Mouse (Mus musculus) lung, embryonic 16.5 days (tissue): ENCODE results near the gene Zdhhc24. TPM values are rescaled to one million over a fixed set of nuclear protein-coding genes. Genes with fewer than 3 reads are reported as not detected.

Experiments used
- ATAC-seq: fragments of 200-750 bp; cut with Nextera tagmentation; 2 replicates; pipeline ENCODE4 v1.8.0; 2017; ENCODE audit warnings: low read depth, mild to moderate bottlenecking, moderate library complexity
- H3K27ac ChIP-seq: fragments of 300-500 bp; sonication (generic); 2 replicates; pipeline ENCODE4 v1.5.1; 2014; ENCODE audit warnings: mild to moderate bottlenecking, control low read depth, low read length
- H3K27me3 ChIP-seq: fragments of 300-500 bp; sonication (generic); 2 replicates; pipeline ENCODE4 v1.6.1; 2014; ENCODE audit warnings: low read depth, low read length, mixed read lengths; ENCODE audit not compliant: control insufficient read depth, insufficient read depth
- H3K36me3 ChIP-seq: fragments of 300-500 bp; sonication (generic); 2 replicates; pipeline ENCODE4 v1.6.1; 2014; ENCODE audit warnings: low read length; ENCODE audit not compliant: control insufficient read depth, insufficient read depth
- H3K4me1 ChIP-seq: fragments of 300-500 bp; sonication (generic); replicated peaks from 2 replicates; pipeline ENCODE4 v1.6.1; 2014; ENCODE audit warnings: low read length, mixed read lengths; ENCODE audit not compliant: control insufficient read depth, insufficient read depth
- H3K4me2 ChIP-seq: fragments of 300-500 bp; sonication (generic); 2 replicates; pipeline ENCODE4 v1.6.1; 2014; ENCODE audit warnings: low read depth, low read length, control low read depth
- H3K4me3 ChIP-seq: fragments of 300-500 bp; sonication (generic); 2 replicates; pipeline ENCODE4 v1.5.1; 2014; ENCODE audit warnings: mild to moderate bottlenecking, low read length, control low read depth
- H3K9ac ChIP-seq: fragments of 300-500 bp; sonication (generic); 2 replicates; pipeline ENCODE4 v1.6.1; 2014; ENCODE audit warnings: low read length, control low read depth
- H3K9me3 ChIP-seq: fragments of 300-500 bp; sonication (generic); 2 replicates; pipeline ENCODE4 v1.6.1; 2016; ENCODE audit warnings: low read length; ENCODE audit not compliant: control insufficient read depth
- WGBS: fragments of 180-500 bp; shearing (Covaris S2); extraction: QIAGEN DNeasy Blood & Tissue Kit; methylation state at CpG from one replicate; pipeline ENCODE4 v1.1.7; 2014; 5-methylcytosine and 5-hydroxymethylcytosine counted together
- polyA plus RNA-seq: library from polyadenylated mRNA; unstranded; fragments of >200 nt; fragmentation: Nextera tagmentation; extraction: Ambion mirVana; gene quantifications from 2 replicates; pipeline ENCODE4 v1.2.1, GENCODE M21; 2015

Zdhhc24 gene
- polyA plus RNA-seq: 8.3 and 9.4 TPM in 2 replicates

GRCm38 (mm10) chr19:4878405-4879323, at the start of gene Zdhhc24:
TSS of gene Zdhhc24 (plus strand) at chr19:4878668.
- 1% methylated on average over 40 of the region's 52 CpGs for WGBS
- H3K9ac ChIP-seq: peak within 1 kb of the TSS; percentile 86
- ATAC-seq: peak; percentile 99

GRCm38 (mm10) chr19:4829156-4829555, 49.3 kb upstream of the Zdhhc24 start:
- no peak overlapping the region for H3K27ac ChIP-seq
- H3K27me3 ChIP-seq: no peaks in the 10 kb centered on the region
- H3K9ac ChIP-seq: no peak overlapping the region
- H3K4me3 ChIP-seq: no peak overlapping the region
- 55% methylated on average over 7 of the region's 7 CpGs for WGBS
- H3K36me3 ChIP-seq: peaks cover 6% of the 10 kb centered on the region; the same call in 1 of the 2 replicates
- ATAC-seq: no peak
- H3K4me2 ChIP-seq: no peak overlapping the region
- H3K9me3 ChIP-seq: no peaks in the 10 kb centered on the region
- H3K4me1 ChIP-seq: no peaks in the 10 kb centered on the region

More at GRCm38 (mm10) chr19:4878405-4879323, at the start of gene Zdhhc24:
- H3K27ac ChIP-seq: peak within 1 kb of the TSS; percentile 31; the same call in 1 of the 2 replicates
- H3K4me2 ChIP-seq: peak within 1 kb of the TSS; percentile 97
- peaks cover 11% of the 10 kb centered on the region for H3K4me1 ChIP-seq
- peak within 1 kb of the TSS; percentile 79 for H3K4me3 ChIP-seq
- no peaks in the 10 kb centered on the region for H3K9me3 ChIP-seq
- no peaks in the 10 kb centered on the region for H3K36me3 ChIP-seq
- no peaks in the 10 kb centered on the region; the same call in 1 of the 2 replicates for H3K27me3 ChIP-seq

GRCm38 (mm10) chr19:4833977-4834376, 44.5 kb upstream of the Zdhhc24 start:
- no peak for ATAC-seq
- Histone ChIP-seq H3K4me1 (peaks cover 8% of the 10 kb centered on the region), H3K4me2 (no peak overlapping the region), H3K4me3 (no peak overlapping the region), H3K36me3 (peaks cover 3% of the 10 kb centered on the region; the same call in 1 of the 2 replicates), H3K27ac (no peak overlapping the region), H3K27me3 (no peaks in the 10 kb centered on the region), H3K9ac (no peak overlapping the region), H3K9me3 (no peaks in the 10 kb centered on the region)
- WGBS: 79% methylated on average over 8 of the region's 8 CpGs

- no peak overlapping the region for H3K4me2 ChIP-seq
- H3K36me3 ChIP-seq: peaks cover 3% of the 10 kb centered on the region; the same call in 1 of the 2 replicates
- H3K9ac ChIP-seq: no peak overlapping the region
- no peaks in the 10 kb centered on the region for H3K9me3 ChIP-seq
- no peak overlapping the region for H3K27ac ChIP-seq
- 67% methylated on average over 2 of the region's 2 CpGs for WGBS
- no peak overlapping the region for H3K4me3 ChIP-seq
- no peak for ATAC-seq
- peaks cover 12% of the 10 kb centered on the region for H3K27me3 ChIP-seq
- H3K4me1 ChIP-seq: peaks cover 14% of the 10 kb centered on the region
Measured at GRCm38 (mm10) chr19:4836096-4836495, 42.4 kb upstream of the Zdhhc24 start.

- ATAC-seq: no peak
- H3K36me3 ChIP-seq: peaks cover 3% of the 10 kb centered on the region; the same call in 1 of the 2 replicates
- H3K4me2 ChIP-seq: no peak overlapping the region
- H3K4me3 ChIP-seq: no peak overlapping the region
- H3K4me1 ChIP-seq: peaks cover 14% of the 10 kb centered on the region
- H3K27me3 ChIP-seq: peaks cover 12% of the 10 kb centered on the region
- H3K9me3 ChIP-seq: no peaks in the 10 kb centered on the region
- 91% methylated on average over 6 of the region's 6 CpGs for WGBS
- no peak overlapping the region for H3K27ac ChIP-seq
- H3K9ac ChIP-seq: no peak overlapping the region
Measured at GRCm38 (mm10) chr19:4837049-4837448, 41.4 kb upstream of the Zdhhc24 start.

- peak; percentile 43; the same call in 1 of the 2 replicates for ATAC-seq
- Histone ChIP-seq H3K27me3 (peaks cover 12% of the 10 kb centered on the region), H3K27ac (0 out of 2 replicates have a peak overlapping the region, but pooled peaks have one; percentile 27), H3K4me2 (peak overlapping the region; percentile 98), H3K4me3 (peak overlapping the region; percentile 76), H3K9me3 (no peaks in the 10 kb centered on the region), H3K4me1 (peaks cover 14% of the 10 kb centered on the region), H3K9ac (peak overlapping the region; percentile 84), H3K36me3 (no peaks in the 10 kb centered on the region)
- WGBS: 26% methylated on average over 10 of the region's 10 CpGs
Measured at GRCm38 (mm10) chr19:4838526-4839140, 39.8 kb upstream of the Zdhhc24 start.

- no peaks in the 10 kb centered on the region for H3K9me3 ChIP-seq
- H3K36me3 ChIP-seq: no peaks in the 10 kb centered on the region
- peak; percentile 99 for ATAC-seq
- H3K27me3 ChIP-seq: peaks cover 12% of the 10 kb centered on the region
- peak within 1 kb of the TSS; percentile 84 for H3K9ac ChIP-seq
- H3K4me1 ChIP-seq: peaks cover 14% of the 10 kb centered on the region
- under 1% methylated on average over 25 of the region's 25 CpGs for WGBS
- 0 out of 2 replicates have a peak within 1 kb of the TSS, but pooled peaks have one; percentile 27 for H3K27ac ChIP-seq
- H3K4me2 ChIP-seq: peak within 1 kb of the TSS; percentile 98
- H3K4me3 ChIP-seq: peak within 1 kb of the TSS; percentile 76
Measured at GRCm38 (mm10) chr19:4839149-4839548, 39.3 kb upstream of the Zdhhc24 start, which contains the start of the genes Ccs and Ccdc87. TSS of gene Ccs (minus strand) at chr19:4839332. TSS of gene Ccdc87 (plus strand) at chr19:4839366.

GRCm38 (mm10) chr19:4840848-4841247, 37.6 kb upstream of the Zdhhc24 start:
- H3K4me3 ChIP-seq: no peak overlapping the region
- 82% methylated on average over 9 of the region's 9 CpGs for WGBS
- no peak overlapping the region for H3K27ac ChIP-seq
- peaks cover 14% of the 10 kb centered on the region for H3K4me1 ChIP-seq
- no peak overlapping the region for H3K9ac ChIP-seq
- no peak for ATAC-seq
- H3K9me3 ChIP-seq: no peaks in the 10 kb centered on the region
- H3K36me3 ChIP-seq: no peaks in the 10 kb centered on the region
- peaks cover 12% of the 10 kb centered on the region for H3K27me3 ChIP-seq
- H3K4me2 ChIP-seq: no peak overlapping the region

GRCm38 (mm10) chr19:4842611-4843010, 35.9 kb upstream of the Zdhhc24 start:
- H3K4me1 ChIP-seq: peaks cover 14% of the 10 kb centered on the region
- H3K27ac ChIP-seq: no peak overlapping the region
- H3K36me3 ChIP-seq: no peaks in the 10 kb centered on the region
- peaks cover 12% of the 10 kb centered on the region for H3K27me3 ChIP-seq
- 60% methylated on average over 2 of the region's 2 CpGs for WGBS
- no peak overlapping the region for H3K9ac ChIP-seq
- H3K4me3 ChIP-seq: no peak overlapping the region
- ATAC-seq: no peak
- no peak overlapping the region for H3K4me2 ChIP-seq
- H3K9me3 ChIP-seq: no peaks in the 10 kb centered on the region
